8 mouse cellular contexts compared by ENCODE assay signal in the genomic region with DNA sequence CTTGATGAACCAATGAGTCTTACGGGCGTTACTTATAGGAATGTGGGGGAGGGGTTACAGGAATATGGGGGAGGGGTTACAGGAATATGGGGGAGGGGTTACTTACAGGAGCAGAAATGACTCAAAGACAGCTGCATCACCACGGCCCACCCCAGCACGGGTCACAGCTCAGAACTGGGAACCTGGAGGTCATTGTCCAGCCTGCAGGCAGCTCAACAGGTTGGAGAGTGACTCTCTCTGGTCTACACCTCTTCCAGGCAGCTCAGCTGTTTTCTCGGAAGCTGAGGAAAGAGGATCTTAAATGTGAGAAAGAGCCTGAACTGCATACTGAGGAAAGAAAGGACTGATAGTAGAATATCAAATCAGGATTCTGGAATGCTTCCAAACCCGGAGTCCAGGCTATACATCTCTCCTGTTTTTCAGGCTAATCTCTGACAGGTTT. TPM values are rescaled to one million over a fixed set of nuclear protein-coding genes. Genes with fewer than 3 reads are reported as not detected.
DNase-seq lines count a peak whose midpoint lies in the region; ATAC-seq and TF ChIP-seq lines count a peak whose summit lies in the region.

No protein-coding gene starts in this region.

- peak overlapping the region; percentile 55 for H3K4me2 ChIP-seq in forebrain, embryonic 15.5 days (replicated peaks)
- peak overlapping the region; percentile 71 for H3K4me2 ChIP-seq in kidney, embryonic 16.5 days (replicated peaks; ENCODE audit: low read depth, low read length)
- H3K4me2 ChIP-seq in midbrain, embryonic 14.5 days (ENCODE audit: low read length), result peak overlapping the region; percentile 68

- DNase-seq in heart, adult 2 months, result no peak
- DNase-seq in heart, adult 9 months (ENCODE audit: low spot score in 2 of 2), result no peak
- DNase-seq in brain, adult 2 months (ENCODE audit: low read depth, low spot score), result peak; percentile 35
- peak; percentile 43 for DNase-seq in midbrain, embryonic 14.5 days
- DNase-seq in ovary, postnatal 36 days (ENCODE audit: low spot score), result no peak
- DNase-seq in gastrocnemius, adult 8-10 months (ENCODE audit: low spot score in 2 of 2), result no peak

- H3K36me3 ChIP-seq in heart, adult 2 months (ENCODE audit: control insufficient read depth, insufficient read depth, low read length), result no peaks in the 10 kb centered on the region; the same call in 1 of the 2 replicates
- no peaks in the 10 kb centered on the region for H3K36me3 ChIP-seq in forebrain, embryonic 15.5 days
- no peaks in the 10 kb centered on the region for H3K36me3 ChIP-seq in kidney, embryonic 16.5 days (ENCODE audit: insufficient read depth, low read length)
- no peaks in the 10 kb centered on the region for H3K36me3 ChIP-seq in midbrain, embryonic 14.5 days (ENCODE audit: control insufficient read depth, insufficient read depth, low read length)

- intact Hi-C loops in heart, adult 2 months (cut with DNase I), result loop anchor here (1.0 to 5.0 kb wide), 3 partner anchors 17 to 171 kb away; a partner anchor contains a TSS

- peak overlapping the region; percentile 100 for H3K27ac ChIP-seq in heart, adult 2 months
- peak overlapping the region; percentile 94 for H3K27ac ChIP-seq in forebrain, embryonic 15.5 days (replicated peaks)
- H3K27ac ChIP-seq in kidney, embryonic 16.5 days (ENCODE audit: low read length), result peak overlapping the region; percentile 90
- H3K27ac ChIP-seq in midbrain, embryonic 14.5 days (replicated peaks; ENCODE audit: low read depth, low read length), result peak overlapping the region; percentile 91

- no peaks in the 10 kb centered on the region for H3K79me2 ChIP-seq in heart, adult 2 months (replicated peaks; ENCODE audit: control insufficient read depth, insufficient read depth, low read length)

- peak overlapping the region; percentile 68 for H3K9ac ChIP-seq in heart, adult 2 months (ENCODE audit: low read depth, low read length)
- peak overlapping the region; percentile 55 for H3K9ac ChIP-seq in forebrain, embryonic 15.5 days (replicated peaks)
- H3K9ac ChIP-seq in kidney, embryonic 16.5 days (replicated peaks; ENCODE audit: low read length), result peak overlapping the region; percentile 69
- peak overlapping the region; percentile 61 for H3K9ac ChIP-seq in midbrain, embryonic 14.5 days (replicated peaks; ENCODE audit: low read length)

- ATAC-seq in forebrain, embryonic 15.5 days (replicated peaks), result no peak
- no peak for ATAC-seq in kidney, embryonic 16.5 days (ENCODE audit: low FRiP score, low TSS enrichment)
- 0 out of 2 replicates have a peak, but pooled peaks have one; percentile 9 for ATAC-seq in midbrain, embryonic 14.5 days (ENCODE audit: low FRiP score, low TSS enrichment)

- TF ChIP-seq CTCF in heart, adult 2 months (IDR thresholded peaks at IDR 0.05), result no peak

- TF ChIP-seq POLR2A in heart, adult 2 months (IDR thresholded peaks at IDR 0.05; ENCODE audit: insufficient read depth, low read depth, low read length), result no peak

- peak overlapping the region; percentile 58 for H3K4me3 ChIP-seq in heart, adult 2 months
- peak overlapping the region; percentile 44 for H3K4me3 ChIP-seq in forebrain, embryonic 15.5 days
- peak overlapping the region; percentile 45 for H3K4me3 ChIP-seq in kidney, embryonic 16.5 days (ENCODE audit: low read length)
- peak overlapping the region; percentile 40 for H3K4me3 ChIP-seq in midbrain, embryonic 14.5 days (replicated peaks; ENCODE audit: low read depth, low read length)

- H3K27me3 ChIP-seq in heart, adult 2 months (ENCODE audit: control insufficient read depth, insufficient read depth, low read length), result no peaks in the 10 kb centered on the region
- no peaks in the 10 kb centered on the region for H3K27me3 ChIP-seq in forebrain, embryonic 15.5 days
- no peaks in the 10 kb centered on the region for H3K27me3 ChIP-seq in kidney, embryonic 16.5 days (ENCODE audit: insufficient read depth, low read length)
- H3K27me3 ChIP-seq in midbrain, embryonic 14.5 days (ENCODE audit: control insufficient read depth, insufficient read depth, low read length), result no peaks in the 10 kb centered on the region

- H3K4me1 ChIP-seq in heart, adult 2 months (ENCODE audit: control insufficient read depth, insufficient read depth, low read length), result peaks cover 2% of the 10 kb centered on the region
- peaks cover 23% of the 10 kb centered on the region for H3K4me1 ChIP-seq in forebrain, embryonic 15.5 days
- H3K4me1 ChIP-seq in kidney, embryonic 16.5 days (ENCODE audit: insufficient read depth, low read length), result peaks cover 9% of the 10 kb centered on the region; the same call in 1 of the 2 replicates
- H3K4me1 ChIP-seq in midbrain, embryonic 14.5 days (ENCODE audit: control insufficient read depth, insufficient read depth, low read length), result peaks cover 5% of the 10 kb centered on the region; the same call in 1 of the 2 replicates

- TF ChIP-seq EP300 in heart, adult 2 months (IDR thresholded peaks at IDR 0.05; ENCODE audit: insufficient read depth, low read depth, low read length), result no peak

- 7% methylated on average over 6 of the region's 6 CpGs for WGBS in heart, adult 2 months
- 21% methylated on average over 6 of the region's 6 CpGs for WGBS in forebrain, embryonic 15.5 days
- WGBS in kidney, embryonic 16.5 days, result 5% methylated on average over 6 of the region's 6 CpGs
- WGBS in midbrain, embryonic 14.5 days, result 34% methylated on average over 6 of the region's 6 CpGs

- H3K9me3 ChIP-seq in forebrain, embryonic 15.5 days, result no peaks in the 10 kb centered on the region
- no peaks in the 10 kb centered on the region for H3K9me3 ChIP-seq in kidney, embryonic 16.5 days (ENCODE audit: low read length)
- no peaks in the 10 kb centered on the region for H3K9me3 ChIP-seq in midbrain, embryonic 14.5 days (ENCODE audit: control insufficient read depth, low read length)

RNA-seq across cellular contexts. Expression of a gene that starts 16.9 kb away (rescaled TPM):
- total RNA-seq in heart, adult 2 months (2021), result under 1 TPM in 1 of 2 experiments, not detected in 1; 0.23 TPM
- 0.08 and 0.35 TPM in 2 replicates for polyA plus RNA-seq in heart, adult 2 months (2012; rRNA removed)
- 0.31 TPM in 1 of 2 replicates, not detected in the other for polyA plus RNA-seq in forebrain, embryonic 15.5 days (2015; fragmentation: Nextera tagmentation; extraction: Ambion mirVana)
- polyA plus RNA-seq in kidney, embryonic 16.5 days (2015; fragmentation: Nextera tagmentation; extraction: Ambion mirVana), result 0.31 and 0.76 TPM in 2 replicates
- 0.86 and 0.92 TPM in 2 replicates for polyA plus RNA-seq in midbrain, embryonic 14.5 days (2014; fragmentation: Nextera tagmentation; extraction: Ambion mirVana)
- total RNA-seq in gastrocnemius, adult 8-10 months (2022), result not detected

RNA-seq across cellular contexts. Expression of a gene that starts 17.0 kb away (rescaled TPM):
- total RNA-seq in heart, adult 2 months (2021), result 1 to 10 TPM in 1 of 2 experiments, under 1 TPM in 1; 0.89 to 1.7 TPM
- polyA plus RNA-seq in heart, adult 2 months (2012; rRNA removed), result 0.35 and 0.97 TPM in 2 replicates
- 6.6 and 7.2 TPM in 2 replicates for polyA plus RNA-seq in forebrain, embryonic 15.5 days (2015; fragmentation: Nextera tagmentation; extraction: Ambion mirVana)
- 7.9 and 8.7 TPM in 2 replicates for polyA plus RNA-seq in kidney, embryonic 16.5 days (2015; fragmentation: Nextera tagmentation; extraction: Ambion mirVana)
- 3.3 and 5.6 TPM in 2 replicates for polyA plus RNA-seq in midbrain, embryonic 14.5 days (2014; fragmentation: Nextera tagmentation; extraction: Ambion mirVana)
- under 1 TPM; 0.11 to 0.31 (median 0.24) TPM for total RNA-seq in gastrocnemius, adult 8-10 months (2022)

Comparison
In these comparisons a context has a peak if more than half of its experiments do, and no peak if none do; other contexts are left out.
1. DNase-seq: peak in brain, adult 2 months (single experiment) and midbrain, embryonic 14.5 days (single experiment); none in heart, adult 2 months (0 of 2), heart, adult 9 months (0 of 2), ovary, postnatal 36 days (single experiment) and gastrocnemius, adult 8-10 months (0 of 2).
2. Peak in every context shown above with its lines, with median percentiles within 50 percentile points of each other: H3K27ac ChIP-seq, H3K4me3 ChIP-seq, H3K9ac ChIP-seq and H3K4me2 ChIP-seq.